Mouse (Mus musculus) lung, postnatal 0 days (tissue): ENCODE measurements around the gene Rad50. TPM values are rescaled to one million over a fixed set of nuclear protein-coding genes. Genes with fewer than 3 reads are reported as not detected.

ENCODE experiments used
- ATAC-seq: fragments of 200-750 bp; cut with Nextera tagmentation; 2 replicates; pipeline ENCODE4 v1.8.0; 2017; ENCODE audit warnings: moderate library complexity
- DNase-seq: peaks from one replicate; pipeline ENCODE4 v3.0.0-alpha.2; 2016; ENCODE audit warnings: low spot score
- H3K27ac ChIP-seq: fragments of 300-500 bp; sonication (generic); 2 replicates; pipeline ENCODE4 v1.5.1; 2014; ENCODE audit warnings: antibody characterized with exemption, mild to moderate bottlenecking, low read length, mixed read lengths
- H3K27me3 ChIP-seq: fragments of 300-500 bp; sonication (generic); replicated peaks from 2 replicates; pipeline ENCODE4 v1.6.1; 2014; ENCODE audit warnings: low read length, mixed read lengths; ENCODE audit not compliant: insufficient read depth
- H3K36me3 ChIP-seq: fragments of 300-500 bp; sonication (generic); 2 replicates; pipeline ENCODE4 v1.6.1; 2014; ENCODE audit warnings: low read length, mixed read lengths; ENCODE audit not compliant: insufficient read depth
- H3K4me1 ChIP-seq: fragments of 300-500 bp; sonication (generic); 2 replicates; pipeline ENCODE4 v1.6.1; 2014; ENCODE audit warnings: antibody characterized with exemption, low read depth, low read length, mixed read lengths; ENCODE audit not compliant: insufficient read depth
- H3K4me2 ChIP-seq: fragments of 300-500 bp; sonication (generic); replicated peaks from 2 replicates; pipeline ENCODE4 v1.6.1; 2014; ENCODE audit warnings: low read depth, mild to moderate bottlenecking, low read length, moderate library complexity, mixed read lengths
- H3K4me3 ChIP-seq: fragments of 300-500 bp; sonication (generic); 2 replicates; pipeline ENCODE4 v1.5.1; 2014; ENCODE audit warnings: low read depth, low read length
- H3K9ac ChIP-seq: fragments of 300-500 bp; sonication (generic); replicated peaks from 2 replicates; pipeline ENCODE4 v1.6.1; 2014; ENCODE audit warnings: low read depth, mild to moderate bottlenecking
- H3K9me3 ChIP-seq: fragments of 300-500 bp; sonication (generic); 2 replicates; pipeline ENCODE4 v1.6.1; 2016; ENCODE audit warnings: low read length, mixed read lengths
- CTCF ChIP-seq: IDR thresholded peaks from 2 replicates; pipeline ENCODE4 v1.5.1; 2016; ENCODE audit warnings: antibody characterized with exemption, mild to moderate bottlenecking
- EP300 ChIP-seq: IDR thresholded peaks from 2 replicates; pipeline ENCODE4 v1.6.1; 2016; ENCODE audit warnings: antibody characterized with exemption, mild to moderate bottlenecking, control low read depth
- WGBS: fragments of 180-500 bp; shearing (Covaris S2); extraction: QIAGEN DNeasy Blood & Tissue Kit; methylation state at CpG from one replicate; pipeline ENCODE4 v1.1.7; 2014; 5-methylcytosine and 5-hydroxymethylcytosine counted together
- polyA plus RNA-seq: library from polyadenylated mRNA; unstranded; fragments of >200 nt; fragmentation: Nextera tagmentation; extraction: Ambion mirVana; gene quantifications from 2 replicates; pipeline ENCODE4 v1.2.1, GENCODE M21; 2015

Rad50 gene
- polyA plus RNA-seq, 1 experiment from 2014 or later, result 18.1 TPM

DNA sequence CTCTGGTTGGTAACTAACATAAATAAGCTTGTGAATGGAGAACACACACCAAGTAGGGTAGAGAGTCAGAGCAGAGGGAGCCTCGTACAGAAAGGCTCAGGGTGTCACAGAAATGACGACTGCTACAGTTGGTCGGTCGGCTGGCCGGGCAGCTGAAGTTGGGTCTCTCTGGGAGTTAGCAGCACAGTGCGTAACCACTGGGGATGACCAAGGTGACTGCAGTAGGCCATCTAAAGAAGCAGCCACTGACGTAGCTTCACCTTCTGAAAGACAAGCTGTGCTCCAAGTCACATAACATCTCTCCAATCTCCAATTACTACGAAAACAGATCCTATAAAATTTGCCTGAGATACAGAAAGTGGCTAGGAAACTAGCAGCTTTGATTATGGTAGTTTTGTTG, 49.7 kb downstream of the Rad50 start:
- WGBS, result 85% methylated on average over 8 of the region's 8 CpGs
- H3K9ac ChIP-seq, result no peak overlapping the region
- ATAC-seq, result no peak

DNA sequence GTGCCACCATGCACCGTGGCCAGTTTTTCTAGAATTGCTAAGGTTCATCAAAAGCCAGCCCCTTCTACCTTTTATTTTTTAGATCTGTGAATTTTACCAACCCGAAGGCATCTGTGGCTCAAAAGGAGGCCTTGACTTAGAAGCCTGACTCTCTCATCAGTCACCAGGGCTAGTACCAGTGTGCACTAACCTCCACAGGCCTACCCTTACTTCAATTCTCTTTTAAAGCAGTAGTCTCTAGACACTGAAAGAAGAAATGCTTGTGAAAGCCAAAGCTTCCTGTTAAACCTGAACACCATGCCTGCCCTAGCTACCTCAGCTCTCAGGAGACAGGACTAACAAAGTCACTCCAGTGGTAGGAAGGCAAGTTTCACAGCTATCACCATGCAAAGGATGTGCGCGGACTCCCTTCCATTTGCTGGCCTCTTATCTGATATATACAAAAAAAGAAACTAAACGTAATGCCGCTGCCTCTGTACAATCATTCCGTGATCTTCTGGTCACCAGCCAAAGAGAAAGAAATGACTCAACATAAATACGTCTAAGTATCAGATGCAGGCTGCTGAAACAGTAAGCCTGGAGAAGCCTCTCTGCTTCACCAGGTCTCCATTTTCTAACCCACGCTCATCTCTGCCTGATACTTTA, 50.4 kb downstream of the Rad50 start:
- Histone ChIP-seq H3K4me1 (no peaks in the 10 kb centered on the region), H3K36me3 (peaks cover 13% of the 10 kb centered on the region; the same call in 1 of the 2 replicates), H3K9me3 (no peaks in the 10 kb centered on the region), H3K4me3 (no peak overlapping the region), H3K9ac (no peak overlapping the region), H3K27me3 (no peaks in the 10 kb centered on the region), H3K27ac (no peak overlapping the region), H3K4me2 (no peak overlapping the region)
- DNase-seq (peak; percentile 5), ATAC-seq (no peak)
- TF ChIP-seq EP300 (no peak), CTCF (no peak)
- 64% methylated on average over 9 of the region's 9 CpGs for WGBS

More for the DNA sequence above, 49.7 kb downstream of the Rad50 start:
- Histone ChIP-seq H3K4me2 (no peak overlapping the region), H3K27ac (no peak overlapping the region), H3K36me3 (peaks cover 10% of the 10 kb centered on the region; the same call in 1 of the 2 replicates), H3K9me3 (no peaks in the 10 kb centered on the region), H3K4me1 (no peaks in the 10 kb centered on the region), H3K27me3 (no peaks in the 10 kb centered on the region), H3K4me3 (no peak overlapping the region)
- no peak for DNase-seq
- TF ChIP-seq CTCF, result no peak
- no peak for TF ChIP-seq EP300

DNA sequence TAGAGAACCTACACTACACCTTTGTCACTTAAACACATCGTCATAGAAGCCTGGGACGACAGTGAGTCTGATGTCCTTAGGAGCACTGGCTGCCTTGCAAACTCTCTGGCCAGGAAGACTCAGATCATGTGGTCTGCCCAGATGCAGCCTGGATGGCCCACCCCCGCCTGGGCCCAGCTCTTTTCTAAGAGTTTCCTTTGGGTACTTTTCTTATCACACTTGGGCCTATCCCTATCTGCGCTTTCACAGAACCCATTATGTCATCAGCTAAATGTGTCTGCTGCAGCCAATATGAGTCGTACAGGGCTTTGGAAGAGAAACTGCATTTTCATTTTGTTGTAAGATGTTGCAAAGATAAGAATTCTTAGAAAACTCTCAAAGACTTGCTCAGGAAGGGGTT, 52.1 kb downstream of the Rad50 start:
- Histone ChIP-seq H3K4me2 (no peak overlapping the region), H3K4me3 (no peak overlapping the region), H3K27me3 (no peaks in the 10 kb centered on the region), H3K4me1 (no peaks in the 10 kb centered on the region), H3K36me3 (peaks cover 17% of the 10 kb centered on the region; the same call in 1 of the 2 replicates), H3K9me3 (no peaks in the 10 kb centered on the region), H3K27ac (no peak overlapping the region), H3K9ac (no peak overlapping the region)
- DNase-seq, result no peak
- no peak for ATAC-seq
- WGBS, result 69% methylated on average over 5 of the region's 5 CpGs
- TF ChIP-seq CTCF, result no peak
- no peak for TF ChIP-seq EP300

DNA sequence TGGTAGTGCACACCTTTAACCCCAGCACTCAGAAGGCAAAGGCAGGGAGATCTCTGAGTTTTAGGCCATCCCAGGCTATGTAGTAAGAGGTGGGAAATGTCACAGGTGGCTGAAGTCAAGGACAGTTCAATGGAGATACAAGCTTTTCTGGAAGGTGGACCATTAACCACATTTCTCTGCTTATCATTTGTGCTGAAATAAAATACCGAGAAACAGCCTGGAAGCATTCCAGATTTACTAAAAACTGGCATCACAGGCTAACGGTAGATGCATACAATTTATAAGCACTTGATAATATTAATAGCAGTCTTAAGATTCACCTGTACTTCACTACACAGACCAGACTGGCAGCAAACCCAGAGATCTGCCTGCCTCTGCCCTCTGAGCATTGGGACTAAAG, 54.7 kb downstream of the Rad50 start:
- H3K27me3 ChIP-seq, result no peaks in the 10 kb centered on the region
- H3K4me3 ChIP-seq, result no peak overlapping the region
- DNase-seq, result no peak
- H3K36me3 ChIP-seq, result peaks cover 23% of the 10 kb centered on the region; the same call in 1 of the 2 replicates
- 90% methylated on average over 2 of the region's 2 CpGs for WGBS
- no peak overlapping the region for H3K4me2 ChIP-seq
- TF ChIP-seq EP300 (no peak), CTCF (no peak)
- no peak overlapping the region for H3K27ac ChIP-seq
- no peak for ATAC-seq
- H3K9ac ChIP-seq, result no peak overlapping the region
- H3K9me3 ChIP-seq, result no peaks in the 10 kb centered on the region
- no peaks in the 10 kb centered on the region for H3K4me1 ChIP-seq

DNA sequence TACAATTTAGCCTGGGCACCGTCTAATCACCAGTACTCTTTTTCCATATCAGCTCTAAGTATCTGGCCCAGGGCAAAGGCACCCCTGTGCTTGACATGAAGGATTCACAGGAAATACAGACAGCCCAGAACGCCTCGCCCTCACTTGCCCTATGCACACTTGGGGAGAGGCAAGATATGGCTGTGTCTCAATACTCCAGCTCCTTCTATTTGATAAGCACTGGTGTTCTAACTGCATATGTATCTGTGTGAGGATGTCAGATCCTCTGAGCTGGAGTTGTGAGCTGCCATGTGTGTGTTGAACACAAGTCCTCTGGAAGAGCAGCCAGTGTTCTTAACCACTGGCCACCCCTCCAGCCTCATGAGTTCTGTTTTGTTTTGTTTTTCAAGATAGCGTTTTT, 55.7 kb downstream of the Rad50 start:
- 92% methylated on average over 4 of the region's 4 CpGs for whole genome bisulfite sequencing
- H3K36me3 ChIP-seq, result peaks cover 23% of the 10 kb centered on the region; the same call in 1 of the 2 replicates
- no peak overlapping the region for H3K9ac ChIP-seq
- H3K4me1 ChIP-seq, result no peaks in the 10 kb centered on the region
- no peak for DNase-seq
- H3K4me2 ChIP-seq, result no peak overlapping the region
- no peaks in the 10 kb centered on the region for H3K27me3 ChIP-seq
- ATAC-seq, result no peak
- no peak for TF ChIP-seq CTCF
- TF ChIP-seq EP300, result no peak
- no peak overlapping the region for H3K4me3 ChIP-seq
- no peaks in the 10 kb centered on the region for H3K9me3 ChIP-seq
- no peak overlapping the region for H3K27ac ChIP-seq

DNA sequence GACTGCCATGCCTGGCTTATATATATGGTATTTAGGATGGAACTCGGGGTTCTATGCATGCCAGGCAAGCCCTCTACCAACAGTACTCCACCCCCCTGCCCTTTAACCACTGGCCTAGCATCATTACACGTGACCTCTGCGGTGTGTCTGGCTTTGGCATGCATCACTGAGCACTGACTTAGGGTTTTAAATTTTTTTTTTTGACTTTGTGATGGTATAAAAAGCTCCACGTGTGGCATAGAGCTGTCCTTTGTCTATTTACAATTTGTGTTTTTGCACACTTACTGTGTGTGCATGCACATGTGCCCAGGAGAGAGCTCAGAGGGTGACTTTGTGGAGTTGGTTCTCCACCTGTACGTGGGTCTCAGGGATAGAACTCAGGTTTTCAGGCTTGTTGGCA, 63.1 kb downstream of the Rad50 start:
- WGBS, result 71% methylated on average over 5 of the region's 5 CpGs
- Histone ChIP-seq H3K4me1 (no peaks in the 10 kb centered on the region), H3K27ac (no peak overlapping the region), H3K4me3 (no peak overlapping the region), H3K36me3 (no peaks in the 10 kb centered on the region), H3K9me3 (no peaks in the 10 kb centered on the region), H3K27me3 (no peaks in the 10 kb centered on the region), H3K4me2 (no peak overlapping the region), H3K9ac (no peak overlapping the region)
- DNase-seq, result no peak
- no peak for TF ChIP-seq EP300
- no peak for ATAC-seq
